Mouse (Mus musculus): ENCODE measurements around the gene Pdzrn3. TPM values are rescaled to one million over a fixed set of nuclear protein-coding genes. Genes with fewer than 3 reads are reported as not detected.

Pdzrn3 gene
- total and polyA plus RNA-seq, 3 experiments, result 0.08 TPM; not detected in 2

DNA sequence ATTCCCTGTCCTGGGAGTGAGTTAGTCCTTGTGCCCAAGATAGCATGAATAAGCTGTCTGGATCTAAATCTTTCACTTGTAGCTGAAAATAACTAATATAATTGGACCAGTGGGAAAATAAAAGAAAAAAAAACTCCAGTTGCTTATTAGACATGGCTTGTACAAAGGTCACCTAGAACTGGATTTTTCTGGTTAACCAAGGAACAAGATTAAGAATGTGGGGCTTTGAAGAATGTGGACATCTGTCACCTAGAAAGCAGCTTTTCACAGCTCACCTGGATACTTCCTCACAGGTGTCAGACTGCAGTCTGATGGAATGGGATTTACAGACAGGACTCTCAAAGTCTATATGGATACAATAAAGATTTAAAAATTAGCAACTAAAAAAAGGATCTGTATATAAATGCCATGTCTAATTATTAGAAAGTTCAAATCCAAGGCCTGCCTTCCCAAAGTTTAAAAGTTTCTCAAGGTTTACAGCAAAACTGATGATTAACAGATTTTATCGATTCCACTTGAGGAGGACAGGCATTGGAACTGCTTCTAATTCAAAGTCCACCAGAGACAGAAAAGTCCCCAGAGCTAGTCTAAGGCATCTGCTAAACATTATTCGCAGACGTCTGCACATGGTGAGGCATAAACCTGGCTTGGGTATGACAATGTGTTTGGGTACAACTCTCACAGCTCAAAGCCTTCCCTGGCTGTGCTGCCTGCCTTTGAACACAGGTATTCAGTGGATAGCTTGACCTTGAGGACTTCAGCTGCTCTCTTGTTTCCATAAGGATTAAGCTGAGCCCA lies 51.7 kb downstream of the Pdzrn3 start:
- Histone ChIP-seq H3K79me2 (ENCODE audit: control insufficient read depth, insufficient read depth, low read length, poor library complexity) (no peaks in the 10 kb centered on the region), H3K9me3 (replicated peaks; ENCODE audit: insufficient read depth, low read length) (no peaks in the 10 kb centered on the region), H3K9ac (ENCODE audit: control insufficient read depth, low read depth, low read length, poor library complexity, severe bottlenecking) (no peak overlapping the region), H3K4me1 (ENCODE audit: control insufficient read depth in 1 of 2, insufficient read depth in 2 of 2, low read length in 2 of 2) (no peaks in the 10 kb centered on the region; a peak in 1 of 4 replicates), H3K27ac (ENCODE audit: control insufficient read depth, low read depth, low read length) (no peak overlapping the region), H3K36me3 (ENCODE audit: control insufficient read depth in 1 of 2, insufficient read depth in 2 of 2, low read length in 2 of 2) (no peaks in the 10 kb centered on the region), H3K27me3 (ENCODE audit: control insufficient read depth in 1 of 2, insufficient read depth in 2 of 2, low read length in 2 of 2) (no peaks in the 10 kb centered on the region), H3K4me3 (ENCODE audit: control insufficient read depth in 1 of 2, insufficient read depth in 1 of 2, low read depth in 2 of 2, low read length in 2 of 2) (no peak overlapping the region)
- TF ChIP-seq SIN3A (IDR thresholded peaks at IDR 0.05; ENCODE audit: low read length), result no peak
- no peak for TF ChIP-seq CTCF (IDR thresholded peaks at IDR 0.05 in 2 of 3, conservative IDR thresholded peaks at IDR 0.05 in 1 of 3; ENCODE audit: control insufficient read depth in 1 of 3, insufficient read depth in 1 of 3, low read depth in 2 of 3, low read length in 3 of 3, poor library complexity in 1 of 3, severe bottlenecking in 1 of 3)
- TF ChIP-seq JUND (IDR thresholded peaks at IDR 0.05; ENCODE audit: low read depth, low read length), result no peak
- no peak for TF ChIP-seq TAL1 (IDR thresholded peaks at IDR 0.05; ENCODE audit: low read length)
- no peak for TF ChIP-seq MYB (IDR thresholded peaks at IDR 0.05; ENCODE audit: low read depth, low read length)
- no peak for TF ChIP-seq UBTF (IDR thresholded peaks at IDR 0.05; ENCODE audit: borderline replicate concordance, insufficient read depth, low read depth, low read length)
- TF ChIP-seq CHD2 (IDR thresholded peaks at IDR 0.05; ENCODE audit: low read length), result no peak
- TF ChIP-seq MAX (IDR thresholded peaks at IDR 0.05; ENCODE audit: low read length), result no peak
- no peak for TF ChIP-seq SMC3 (IDR thresholded peaks at IDR 0.05; ENCODE audit: low read depth, low read length)
- TF ChIP-seq NELFE (IDR thresholded peaks at IDR 0.05; ENCODE audit: low read depth, low read length), result no peak
- no peak for TF ChIP-seq GABPA (IDR thresholded peaks at IDR 0.05; ENCODE audit: low read depth, low read length)
- no peak for TF ChIP-seq ZMIZ1 (IDR thresholded peaks at IDR 0.05; ENCODE audit: low read depth, low read length)
- DNase-seq (ENCODE audit: low read depth, low spot score), result no peak

DNA sequence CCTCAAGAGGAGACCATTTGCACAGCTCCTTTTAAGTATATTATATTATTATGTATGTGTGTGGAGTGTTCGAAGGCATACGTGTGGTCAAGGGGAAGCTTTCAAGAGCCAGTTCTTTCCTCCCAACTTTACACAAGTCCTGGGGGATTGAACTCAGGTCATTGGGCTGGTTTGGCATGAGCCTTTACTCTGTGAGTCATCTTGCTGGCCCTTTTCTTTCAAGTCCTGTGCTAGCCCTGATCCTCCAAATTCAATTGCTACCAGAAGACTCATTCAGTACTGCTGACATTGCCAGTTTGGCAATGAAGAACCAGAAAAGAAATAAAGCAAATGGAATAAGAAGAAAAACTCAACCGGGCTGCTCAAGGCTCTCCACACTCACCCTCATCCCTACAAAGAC lies 55.1 kb downstream of the Pdzrn3 start:
- Histone ChIP-seq H3K36me3 (ENCODE audit: control insufficient read depth in 1 of 2, insufficient read depth in 2 of 2, low read length in 2 of 2) (no peaks in the 10 kb centered on the region), H3K27ac (ENCODE audit: control insufficient read depth, low read depth, low read length) (no peak overlapping the region), H3K9me3 (replicated peaks; ENCODE audit: insufficient read depth, low read length) (no peaks in the 10 kb centered on the region), H3K4me1 (ENCODE audit: control insufficient read depth in 1 of 2, insufficient read depth in 2 of 2, low read length in 2 of 2) (no peaks in the 10 kb centered on the region), H3K9ac (ENCODE audit: control insufficient read depth, low read depth, low read length, poor library complexity, severe bottlenecking) (no peak overlapping the region), H3K4me3 (ENCODE audit: control insufficient read depth in 1 of 2, insufficient read depth in 1 of 2, low read depth in 2 of 2, low read length in 2 of 2) (no peak overlapping the region), H3K27me3 (ENCODE audit: control insufficient read depth in 1 of 2, insufficient read depth in 2 of 2, low read length in 2 of 2) (no peaks in the 10 kb centered on the region), H3K79me2 (ENCODE audit: control insufficient read depth, insufficient read depth, low read length, poor library complexity) (no peaks in the 10 kb centered on the region)
- TF ChIP-seq MYC (IDR thresholded peaks at IDR 0.05; ENCODE audit: low read depth, low read length) (no peak), POLR2AphosphoS5 (IDR thresholded peaks at IDR 0.05; ENCODE audit: borderline replicate concordance, low read depth, low read length) (no peak), MXI1 (IDR thresholded peaks at IDR 0.05; ENCODE audit: low read depth, low read length) (no peak), E2F4 (IDR thresholded peaks at IDR 0.05; ENCODE audit: borderline replicate concordance, low read depth, low read length) (no peak), BHLHE40 (IDR thresholded peaks at IDR 0.05; ENCODE audit: borderline replicate concordance, low read depth, low read length) (no peak), MAZ (IDR thresholded peaks at IDR 0.05; ENCODE audit: low read depth, low read length) (no peak), RAD21 (IDR thresholded peaks at IDR 0.05; ENCODE audit: low read depth, low read length) (no peak), USF1 (IDR thresholded peaks at IDR 0.05; ENCODE audit: low read depth, low read length) (no peak)
- DNase-seq (ENCODE audit: low read depth, low spot score), result no peak
